Mouse (Mus musculus) right cerebral cortex, postnatal 36 days (tissue): ENCODE data around the gene Ubald2.

Source experiments
- DNase-seq, 2 experiments: peaks; one replicate each; pipeline ENCODE4 v3.0.0; 2022; ENCODE audit warnings: low spot score in 2 of 2, mixed read lengths in 1 of 2

Gene Ubald2

DNA sequence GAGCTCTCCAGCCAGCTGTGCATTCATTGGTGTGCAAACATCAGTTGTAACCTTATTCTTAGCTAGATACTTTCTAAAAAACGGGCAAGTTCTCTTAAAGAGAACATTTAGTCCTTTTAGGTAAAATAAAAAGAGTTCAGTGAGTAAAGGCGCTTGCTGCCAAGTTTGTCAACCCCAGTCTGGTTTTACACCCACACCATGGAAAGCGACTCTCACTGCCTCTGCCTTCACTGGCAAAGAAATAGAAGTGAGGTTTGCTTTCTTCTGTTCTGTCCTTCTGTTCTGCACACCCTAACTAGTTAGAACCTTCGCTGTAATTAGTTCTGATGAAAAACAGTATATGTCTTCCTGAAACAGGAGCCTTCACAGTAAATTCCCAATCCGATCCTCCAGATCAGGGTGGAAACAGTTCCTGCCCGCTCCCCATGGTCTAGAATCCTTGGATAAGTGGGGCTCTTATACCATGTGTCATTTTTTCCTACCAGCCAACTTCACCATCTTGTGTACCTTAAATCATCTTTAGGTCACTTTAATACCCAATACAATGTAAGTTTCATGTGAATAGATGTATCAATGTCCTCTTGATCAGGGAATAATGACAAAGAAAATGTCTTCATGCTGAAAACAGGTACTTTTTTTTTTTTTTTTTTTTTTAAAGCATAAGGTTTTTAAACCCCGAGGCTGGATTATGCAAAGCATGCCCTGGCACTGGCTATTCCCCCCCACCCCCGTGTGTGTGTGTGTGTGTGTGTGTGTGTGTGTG, 1.1 kb upstream of the Ubald2 start:
- peak; percentile 61 to 64 for DNase-seq

DNA sequence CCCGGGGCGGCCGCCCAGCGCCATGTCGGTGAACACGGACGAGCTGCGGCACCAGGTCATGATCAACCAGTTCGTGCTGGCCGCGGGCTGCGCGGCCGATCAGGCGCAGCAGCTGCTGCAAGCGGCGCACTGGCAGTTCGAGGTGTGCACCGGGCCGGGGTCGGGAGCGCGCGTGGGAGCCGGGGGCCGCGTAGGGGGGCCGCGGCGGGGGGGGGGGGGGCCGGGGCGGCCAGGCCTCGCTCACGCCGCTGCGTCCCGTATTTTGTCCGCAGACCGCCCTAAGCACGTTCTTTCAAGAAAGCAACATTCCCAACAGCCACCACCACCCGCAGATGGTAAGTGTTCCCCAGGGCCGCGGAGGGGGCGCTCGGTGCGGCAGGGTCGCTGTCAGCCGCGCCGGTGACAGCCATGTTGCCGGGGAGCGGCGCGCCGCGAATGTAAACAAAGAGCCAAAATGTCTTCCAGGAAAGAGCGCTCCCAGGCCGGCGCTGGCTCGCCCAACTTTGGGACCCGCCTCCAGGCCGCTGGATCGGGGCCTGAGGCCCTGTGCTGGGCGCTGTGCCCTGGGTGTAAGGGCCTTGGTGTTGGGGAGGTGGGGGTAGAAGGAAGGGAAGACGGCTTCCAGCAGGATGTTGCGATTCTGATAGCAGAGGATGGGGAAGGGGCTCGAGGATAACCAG, 533 bp downstream of the Ubald2 start:
- peak; percentile 41 for DNase-seq

DNA sequence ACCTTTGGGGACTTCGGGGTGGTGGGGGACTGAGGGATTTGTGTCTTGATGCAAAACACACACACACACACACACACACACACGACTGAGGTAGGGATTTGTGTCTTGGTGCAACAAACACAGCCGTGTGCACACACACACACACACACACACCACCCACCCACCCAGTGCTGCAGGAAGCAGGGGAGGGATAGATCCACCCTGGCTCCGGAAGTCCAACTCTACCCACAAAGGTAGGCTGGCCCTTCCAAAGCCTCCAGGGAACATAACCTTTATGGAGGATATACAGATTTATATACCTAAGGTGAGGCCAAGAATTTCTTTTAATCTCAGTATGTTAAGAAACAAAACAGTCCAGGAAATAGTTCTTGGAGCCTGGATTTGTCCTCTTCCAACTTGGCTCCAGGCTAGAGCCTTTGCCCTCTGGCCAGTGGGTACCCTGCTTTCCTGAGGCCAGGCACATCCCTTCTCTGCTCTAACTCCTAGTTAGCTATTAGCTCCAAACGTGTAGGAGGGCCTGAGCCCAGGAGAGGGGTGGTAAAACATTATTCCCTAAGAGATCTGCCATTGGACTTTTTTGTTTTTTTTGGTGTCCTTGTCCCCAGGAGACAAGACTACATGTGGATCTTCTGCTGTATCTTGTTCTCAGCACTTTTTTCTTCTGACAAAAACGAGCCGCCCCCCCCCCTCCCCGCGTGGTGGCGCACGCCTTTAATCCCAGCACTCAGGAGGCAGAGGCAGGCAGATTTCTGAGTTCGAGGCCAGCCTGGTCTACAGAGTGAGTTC, 1.3 kb downstream of the Ubald2 start:
- DNase-seq = no peak

DNA sequence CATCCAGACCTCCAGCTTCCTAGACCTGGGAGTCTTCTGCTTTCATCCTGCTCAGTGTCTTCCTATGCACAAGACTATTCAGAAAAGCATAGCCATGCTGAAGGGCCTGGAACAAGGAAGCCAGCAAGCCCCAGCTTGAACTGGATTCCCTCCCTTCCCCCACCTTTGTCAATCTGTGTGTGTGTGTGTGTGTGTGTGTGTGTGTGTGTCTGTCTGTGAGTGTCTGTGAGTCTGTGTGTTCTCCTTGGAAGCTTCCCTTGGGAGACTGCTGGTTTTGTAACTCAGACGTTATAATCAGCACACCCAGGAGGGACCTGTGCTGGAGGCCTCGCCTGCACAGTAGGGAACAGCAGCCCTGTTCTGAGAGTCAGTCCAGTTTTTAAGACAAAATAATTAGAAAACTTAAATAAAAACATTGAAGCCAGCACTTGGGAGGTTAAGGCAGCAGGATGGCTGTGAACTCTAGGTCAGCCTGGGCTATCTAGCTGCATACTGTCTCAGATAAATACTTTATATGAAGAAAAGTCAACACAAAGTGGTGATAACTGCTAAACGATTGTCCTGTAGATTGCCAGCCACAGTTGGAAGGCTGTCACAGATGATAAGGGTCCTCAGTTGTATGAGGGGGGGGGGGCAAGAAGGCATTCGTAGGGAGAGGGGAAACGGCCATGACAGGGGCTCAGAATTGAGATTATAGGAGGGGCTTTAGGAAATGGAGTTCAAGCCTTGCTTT, 2.3 kb downstream of the Ubald2 start:
- DNase-seq = no peak

DNA sequence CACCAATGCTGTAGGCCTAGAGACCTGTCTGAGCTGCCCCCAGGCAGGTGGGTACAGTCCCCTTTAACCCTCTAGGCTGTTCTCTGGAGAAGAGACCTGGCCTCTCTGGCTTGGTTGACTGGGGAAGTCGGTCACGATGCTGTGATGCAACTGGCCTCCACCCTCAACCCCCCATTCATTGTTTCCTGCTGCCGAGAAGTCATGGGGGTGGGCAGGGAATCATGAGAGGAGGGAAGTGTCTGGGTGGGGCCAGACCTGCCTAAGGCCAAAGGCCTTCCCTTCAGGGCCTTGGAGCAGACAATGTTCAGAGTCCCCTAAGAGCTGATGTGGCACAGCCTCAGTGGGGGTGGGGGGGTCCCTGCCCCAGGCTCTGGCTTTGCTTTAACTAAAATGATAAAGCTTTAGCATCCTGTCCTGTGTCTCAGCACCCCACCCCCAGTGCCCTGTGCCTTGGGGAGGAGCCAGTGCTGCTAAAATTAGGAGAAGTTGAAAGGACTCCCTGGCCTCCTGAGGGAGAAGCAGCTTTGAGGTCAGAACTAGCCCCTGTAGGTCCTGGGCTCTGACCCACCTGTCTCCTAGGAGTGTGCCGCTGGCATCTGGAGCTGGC, 2.9 kb downstream of the Ubald2 start:
- DNase-seq = no peak

DNA sequence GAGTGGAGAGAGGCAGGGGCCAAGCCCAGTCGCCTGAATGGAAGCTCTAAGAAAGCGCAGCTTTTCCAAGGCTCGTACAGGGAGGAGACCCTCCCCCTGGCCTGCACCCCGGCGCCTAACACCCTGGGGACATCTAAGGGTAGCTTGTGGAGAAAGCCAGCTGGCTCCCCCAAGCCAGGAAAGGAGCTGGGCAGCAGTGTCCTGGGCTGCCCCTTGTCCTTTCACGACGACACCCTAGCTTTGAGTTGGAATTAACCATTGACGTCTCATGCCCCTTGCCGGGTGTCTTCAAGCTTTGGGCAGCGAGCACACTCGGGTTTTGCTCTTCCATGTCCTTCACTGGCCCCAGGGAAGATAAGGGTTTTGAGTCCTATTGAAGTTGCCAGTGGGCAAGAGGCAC, 3.6 kb downstream of the Ubald2 start:
- no peak for DNase-seq

DNA sequence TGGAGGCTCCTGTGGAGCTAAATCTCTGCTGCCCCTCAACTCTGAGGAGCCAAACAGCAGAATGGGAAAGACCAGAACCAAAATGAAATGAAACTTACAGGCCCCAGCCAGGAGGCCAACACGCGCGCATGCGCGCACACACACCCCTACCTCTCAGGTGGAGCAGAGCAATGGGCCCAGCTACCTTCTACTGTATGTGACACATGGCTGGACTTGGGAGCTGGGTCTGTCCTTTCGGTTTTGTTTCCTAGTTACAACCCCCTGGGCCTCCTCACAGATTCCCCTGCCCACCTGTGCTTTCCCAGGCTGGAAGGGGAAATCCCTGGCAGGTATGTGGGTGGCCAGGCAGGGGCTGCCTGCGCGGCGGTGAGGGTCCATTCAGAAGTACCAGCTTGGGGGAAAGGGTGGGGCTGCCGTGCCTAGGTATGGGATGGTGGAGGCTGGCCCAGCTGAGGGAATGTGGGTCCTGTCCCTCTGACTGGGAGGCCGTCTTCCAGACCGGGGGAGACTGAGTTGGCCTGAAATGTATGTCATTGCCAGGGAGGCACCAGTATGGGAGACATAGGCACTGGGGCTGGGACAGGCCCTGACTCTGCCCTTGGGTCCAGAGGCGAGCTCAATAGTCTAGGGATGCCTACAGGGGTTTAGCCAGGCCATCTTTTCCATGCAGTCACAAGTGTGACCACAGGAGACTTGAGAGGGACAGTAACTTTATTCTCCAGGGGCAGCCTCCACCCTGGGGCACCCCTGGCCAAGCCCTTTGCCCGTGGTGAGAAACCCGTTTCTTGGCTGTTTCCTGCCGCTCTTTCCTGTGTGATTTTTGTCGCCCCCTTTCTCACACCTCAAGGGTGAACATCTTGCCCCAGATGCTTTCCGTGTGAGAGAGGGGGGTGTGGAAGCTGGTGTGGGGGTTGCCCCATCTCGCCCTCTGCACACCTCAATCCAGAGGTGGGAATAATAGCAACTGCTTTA, 5.7 kb downstream of the Ubald2 start:
- DNase-seq = no peak

DNA sequence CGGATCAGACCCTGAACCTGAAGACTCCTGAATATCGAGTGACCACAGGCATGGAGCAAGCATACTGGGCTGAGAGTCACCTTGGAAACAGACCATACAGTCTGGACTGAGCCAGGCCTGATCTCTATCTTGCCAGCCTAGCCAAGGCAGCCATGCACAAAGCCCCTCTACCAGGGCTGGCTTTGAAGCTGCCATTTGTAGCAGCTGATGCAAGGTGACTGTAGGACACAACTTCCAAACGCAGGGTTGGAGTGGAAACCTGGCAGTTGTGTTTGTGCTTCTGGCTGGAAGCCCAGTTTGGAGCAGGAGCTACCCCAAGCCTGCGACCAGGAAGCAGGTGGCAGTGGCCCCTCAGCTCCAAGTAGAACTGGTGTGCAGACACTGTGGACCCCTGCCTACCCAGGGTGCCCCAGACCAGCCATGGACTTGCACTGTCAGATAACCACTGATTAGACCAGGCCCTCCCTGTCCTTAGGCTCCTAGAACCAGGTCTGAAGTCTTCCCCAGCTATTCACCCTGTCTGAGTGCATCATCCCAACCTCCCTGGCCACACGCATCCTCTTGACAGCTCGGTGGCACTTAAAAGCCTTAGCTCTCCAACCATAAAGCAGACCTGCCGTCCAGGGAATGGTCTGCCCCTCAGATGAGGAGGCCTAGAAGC, 6.6 kb downstream of the Ubald2 start:
- DNase-seq = no peak

DNA sequence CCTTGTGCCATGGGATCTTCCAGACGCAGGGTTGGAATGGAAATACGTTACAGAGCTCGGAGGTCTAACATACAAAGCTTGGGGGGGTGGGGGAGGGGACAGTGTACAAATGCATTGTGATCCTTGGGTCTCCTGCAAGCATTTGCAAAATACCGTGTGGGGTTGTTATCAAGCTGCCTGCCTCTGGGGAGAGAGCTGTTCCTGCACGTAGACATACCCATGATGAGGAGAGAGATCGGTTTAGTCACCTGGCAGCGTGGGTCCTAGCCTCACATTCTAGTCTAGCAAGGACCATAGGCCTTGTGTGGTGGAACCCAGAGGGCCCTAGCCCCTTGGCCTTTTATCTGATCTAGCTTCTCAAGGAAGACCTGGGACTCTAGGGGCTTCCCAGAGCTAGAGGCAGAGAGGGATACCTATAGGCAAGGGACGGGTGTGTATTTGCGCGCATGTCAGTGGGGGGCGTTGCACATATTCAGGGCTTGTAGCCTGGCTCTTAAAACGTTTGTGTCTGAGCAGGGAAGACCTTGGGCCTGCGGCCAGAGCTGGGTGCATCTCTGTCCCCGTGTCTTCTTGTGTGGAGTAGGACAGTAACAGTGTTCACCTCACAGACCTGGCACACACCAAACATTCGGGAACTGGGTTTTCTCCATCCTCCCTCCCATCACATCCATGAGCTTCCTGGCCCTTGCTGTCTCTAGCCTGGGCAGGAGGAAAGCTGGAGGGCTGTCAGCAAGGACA, 8.4 kb downstream of the Ubald2 start:
- DNase-seq = no peak

DNA sequence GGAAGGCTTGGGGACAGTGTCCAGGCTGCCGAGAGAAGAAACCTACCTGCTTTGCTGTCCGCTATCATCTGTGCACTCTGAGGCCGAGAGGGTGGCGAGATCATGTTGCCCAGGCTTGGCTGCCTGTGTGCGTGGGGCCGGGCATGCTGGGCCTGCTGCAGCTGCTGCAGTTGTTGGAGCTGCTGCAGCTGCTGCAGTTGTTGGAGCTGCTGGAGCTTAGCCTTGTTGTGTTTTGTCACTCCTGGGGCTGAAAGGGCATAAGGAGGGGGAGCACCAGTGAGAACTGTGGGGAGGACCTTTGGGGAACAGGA, 8.9 kb downstream of the Ubald2 start:
- no peak for DNase-seq

DNA sequence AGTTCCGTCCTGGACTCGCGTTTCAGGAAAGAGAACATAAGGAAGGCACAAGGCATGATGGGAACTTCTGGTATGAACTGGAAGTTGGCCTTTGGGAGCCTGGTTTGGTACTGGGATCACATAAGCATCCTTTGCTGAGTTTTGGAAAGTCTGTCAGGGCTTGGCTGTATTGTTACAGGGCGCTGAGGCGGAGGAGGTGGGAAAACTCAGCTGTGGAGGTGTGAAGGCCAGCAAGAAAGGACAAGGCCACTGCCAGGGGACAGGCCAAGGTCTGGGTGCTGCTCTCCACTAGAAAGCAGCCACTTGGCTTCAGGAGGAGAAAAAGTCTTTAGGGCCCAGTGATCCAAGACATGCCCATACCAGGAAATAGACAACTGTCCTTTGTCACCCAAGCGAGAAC, 9.4 kb downstream of the Ubald2 start:
- no peak for DNase-seq

DNA sequence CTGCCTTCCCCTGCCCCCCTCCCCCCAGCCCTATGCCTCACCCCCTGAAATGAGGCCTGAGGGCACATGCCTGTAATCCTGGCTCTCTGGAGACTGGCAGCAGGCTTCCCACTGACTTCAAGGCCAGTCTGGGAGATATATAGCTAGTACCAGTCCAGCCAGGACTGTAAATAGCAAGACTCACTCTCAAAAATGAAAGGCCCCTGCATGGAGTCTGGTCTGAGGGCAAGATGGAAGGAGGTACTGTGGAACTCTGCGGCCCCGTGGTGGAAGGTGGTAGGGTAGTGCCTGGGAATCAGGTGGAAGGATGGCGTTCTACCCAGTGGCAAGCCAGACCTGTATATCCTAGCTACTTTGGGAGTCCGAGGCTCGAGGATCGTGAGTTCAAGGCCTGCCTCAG, 10.0 kb downstream of the Ubald2 start:
- DNase-seq = no peak

DNA sequence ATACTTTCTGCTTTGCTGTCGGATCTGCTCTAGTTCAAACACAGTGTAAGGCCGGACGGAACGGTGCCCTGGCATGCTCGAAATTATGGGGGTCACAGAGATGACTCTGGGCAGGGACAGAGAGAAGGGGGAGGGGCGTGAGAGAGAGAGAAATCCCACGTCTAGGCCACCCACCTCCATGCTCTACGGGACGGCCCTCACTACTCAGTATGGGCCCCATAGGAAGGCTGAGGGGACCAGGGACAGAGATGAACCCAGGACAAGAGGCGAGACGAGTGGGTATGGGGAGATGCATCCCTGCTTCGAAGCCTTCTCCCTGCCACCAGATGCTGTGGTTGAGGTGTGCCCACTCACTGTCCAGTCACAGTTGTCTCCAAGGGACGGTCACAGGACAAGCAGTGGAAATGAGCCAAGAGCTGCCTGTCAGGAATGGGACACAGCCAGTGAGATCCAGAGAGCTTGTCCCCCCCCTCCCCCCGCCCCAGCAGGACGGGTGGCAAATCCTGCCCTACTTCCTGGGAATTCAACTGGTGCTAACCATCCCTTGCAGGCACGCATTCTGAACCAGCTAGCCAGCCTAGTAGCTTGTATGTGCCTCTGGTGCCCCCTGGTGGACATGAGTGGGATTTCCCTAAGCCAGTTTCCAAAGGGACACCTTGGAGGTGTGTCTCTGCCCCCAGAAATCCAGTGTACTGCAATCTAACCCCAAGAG, 11.9 kb downstream of the Ubald2 start:
- DNase-seq = peak; percentile 84 to 86

DNA sequence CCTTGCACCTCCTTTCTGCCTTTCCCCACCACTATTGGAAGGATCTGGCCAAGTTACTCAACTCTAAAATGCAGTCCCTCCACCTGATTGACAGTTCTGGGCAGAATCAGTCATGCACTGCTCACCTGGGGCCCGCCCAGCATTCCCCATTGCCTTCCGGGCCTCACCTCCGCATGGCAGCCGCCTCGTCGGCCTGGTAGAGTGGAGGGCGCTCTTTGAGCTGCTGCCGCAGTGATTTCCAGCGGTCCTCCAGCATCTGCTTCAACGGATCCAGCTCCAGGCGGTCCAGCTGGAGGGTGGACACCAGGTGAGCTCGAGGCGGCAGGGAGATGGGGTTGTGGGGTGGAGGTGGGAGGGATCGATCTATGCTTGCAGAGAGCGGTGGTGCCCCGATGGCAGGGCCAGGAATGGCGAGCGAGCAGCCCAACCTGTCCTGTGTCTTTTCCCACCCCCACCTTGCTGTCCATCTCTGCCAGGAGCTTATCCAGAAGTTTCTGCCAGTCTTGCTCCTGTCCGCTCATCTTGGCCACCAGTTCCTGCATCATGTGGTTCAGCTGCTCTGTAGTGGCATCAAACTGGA, 12.5 kb downstream of the Ubald2 start:
- DNase-seq = no peak

DNA sequence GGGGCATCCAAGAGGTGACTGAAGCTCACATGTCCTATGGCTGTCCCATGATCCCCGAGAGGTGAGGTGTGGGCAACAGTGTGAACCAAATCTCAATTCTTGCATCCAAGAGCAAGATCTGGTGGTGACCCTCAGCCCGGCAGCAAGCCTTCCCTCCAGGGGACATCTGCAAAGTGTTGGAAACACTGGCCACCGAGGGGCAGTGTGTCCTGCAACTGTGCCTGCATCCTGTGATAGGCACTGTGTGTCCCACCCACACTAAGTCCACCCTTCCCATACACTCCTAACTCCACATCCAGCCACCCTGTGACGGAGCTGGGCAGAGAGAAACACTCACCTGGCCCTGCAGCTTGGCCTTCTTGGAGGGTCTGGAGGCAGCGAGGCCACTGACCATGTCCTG, 13.9 kb downstream of the Ubald2 start:
- no peak for DNase-seq

DNA sequence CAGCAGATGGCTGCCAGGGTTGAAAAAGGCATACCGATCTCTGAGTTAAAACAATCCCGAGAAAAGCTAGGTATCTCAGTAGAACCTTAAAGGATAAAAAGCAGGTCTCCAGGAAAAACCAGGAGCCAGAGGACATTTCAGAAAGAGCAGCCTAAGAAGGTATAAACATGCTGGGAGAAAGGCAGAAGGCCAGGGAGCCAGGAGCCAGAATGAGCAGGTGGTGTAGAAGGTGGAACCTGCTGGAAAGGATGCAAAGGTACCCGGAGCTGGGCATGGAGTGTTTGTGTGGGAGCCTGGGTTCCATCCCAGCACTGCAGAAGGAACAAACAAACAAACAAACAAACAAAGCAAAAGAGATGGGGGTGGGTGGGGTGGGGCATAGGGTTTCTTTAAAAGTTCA, 15.4 kb downstream of the Ubald2 start:
- no peak for DNase-seq

DNA sequence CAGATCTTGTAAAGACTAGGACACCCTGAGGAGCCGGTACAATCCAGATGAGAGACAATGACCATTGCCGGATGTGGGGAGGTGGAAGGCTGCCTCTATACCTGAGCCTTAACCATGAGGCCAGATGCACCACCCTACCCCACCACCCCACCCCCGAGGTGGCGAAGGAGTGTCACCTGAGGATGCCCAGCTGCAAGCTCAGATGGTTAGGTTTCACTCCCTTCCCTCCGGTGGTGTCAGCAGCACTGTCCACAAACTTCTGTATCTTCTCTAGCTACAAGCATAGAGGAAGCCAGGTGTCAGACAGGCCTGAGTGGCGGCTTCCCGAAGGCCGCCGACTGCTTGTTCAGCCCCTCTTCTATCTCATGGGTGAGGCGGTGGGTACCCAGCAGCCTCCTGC, 20.0 kb downstream of the Ubald2 start:
- no peak for DNase-seq

DNA sequence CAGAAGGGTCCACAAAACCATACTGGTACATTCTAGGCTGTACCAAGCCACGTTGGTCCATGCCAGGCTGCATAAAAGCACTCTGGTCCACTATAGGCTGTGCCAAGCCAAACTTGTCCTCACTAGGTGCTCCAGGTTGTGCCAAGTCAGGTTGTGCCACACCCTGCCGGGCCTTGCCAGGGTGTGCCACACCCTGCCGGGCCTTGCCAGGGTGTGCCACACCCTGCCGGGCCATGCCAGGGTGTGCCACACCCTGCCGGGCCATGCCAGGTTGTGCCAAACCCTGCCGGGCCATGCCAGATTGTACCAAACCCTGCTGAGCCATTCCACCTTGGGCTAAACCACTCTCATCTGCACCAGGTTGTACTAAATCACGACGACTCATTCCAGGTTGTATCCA, 22.3 kb downstream of the Ubald2 start:
- DNase-seq = no peak
